Mouse (Mus musculus) 416B (cell line): Measurements from ENCODE around the gene Peak1.

Experiments
- DNase-seq: peaks from one replicate; pipeline ENCODE4 v3.0.0; 2011; ENCODE audit warnings: low read depth

Peak1 gene

GRCm38 (mm10) chr9:56415935-56416607 lies 1.8 kb downstream of the Peak1 start:
- peak; percentile 53 for DNase-seq

GRCm38 (mm10) chr9:56415393-56415792 lies 2.5 kb downstream of the Peak1 start:
- no peak for DNase-seq

- DNase-seq: no peak
These were observed 3.5 kb downstream of the Peak1 start for GRCm38 (mm10) chr9:56414322-56414721.

GRCm38 (mm10) chr9:56412716-56413115 lies 5.2 kb downstream of the Peak1 start:
- DNase-seq: peak; percentile 82

DNA sequence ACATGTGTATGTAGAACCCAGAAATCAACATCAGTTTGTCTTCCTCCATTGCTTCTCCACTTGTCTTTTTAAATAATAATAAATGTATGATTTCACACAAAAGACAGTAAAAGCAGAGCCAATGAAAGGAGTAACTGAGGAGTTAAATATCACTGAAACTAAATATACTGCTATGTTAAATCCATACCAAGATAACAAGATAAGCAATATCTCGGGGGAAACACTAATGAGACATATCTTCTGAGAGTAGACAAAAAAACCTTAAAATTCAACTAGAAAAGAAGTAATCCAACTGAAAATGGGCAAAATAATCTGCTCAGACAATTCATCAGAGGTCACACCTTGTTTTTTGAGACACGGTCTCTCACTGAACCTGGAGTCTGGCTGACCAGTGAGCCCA lies 7.9 kb downstream of the Peak1 start:
- DNase-seq: no peak

DNA sequence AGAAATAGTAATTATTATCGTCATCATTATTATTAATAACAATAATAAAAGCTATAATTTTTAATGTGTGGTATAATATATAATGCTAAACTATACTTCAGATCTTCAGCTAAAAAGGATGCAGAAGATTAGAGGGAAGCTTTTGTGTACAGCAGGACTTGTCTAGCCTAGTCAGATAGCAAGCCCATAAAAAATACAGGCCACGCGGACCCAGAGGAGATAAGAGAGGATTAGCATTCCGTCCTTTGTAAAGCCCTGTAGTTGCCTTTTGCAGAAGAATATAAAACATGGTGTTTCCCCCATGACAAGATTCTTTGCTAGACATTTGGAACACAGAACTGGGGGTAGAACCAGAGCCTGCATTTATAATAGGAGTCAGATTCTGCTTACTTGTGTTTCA lies 13.2 kb downstream of the Peak1 start:
- no peak for DNase-seq

DNA sequence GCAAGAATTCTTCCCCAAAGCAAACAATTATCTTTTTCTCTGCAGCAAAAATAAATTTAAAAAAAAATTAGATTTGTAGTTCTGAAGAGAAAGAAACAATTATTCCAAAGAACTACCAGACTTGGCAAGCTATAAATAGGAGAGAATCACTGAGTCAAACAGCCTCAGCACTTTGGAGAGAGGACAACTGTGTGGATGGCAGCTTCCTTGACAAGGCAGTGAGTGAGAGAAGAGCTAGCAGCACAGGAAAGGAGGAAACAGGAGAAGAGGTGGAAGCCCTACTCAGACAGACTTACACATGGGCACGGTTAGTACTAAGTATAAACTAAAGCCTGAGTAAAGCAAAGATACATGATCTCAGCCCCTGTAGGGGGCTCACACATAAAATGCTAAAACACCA lies 21.6 kb downstream of the Peak1 start:
- DNase-seq: no peak

DNA sequence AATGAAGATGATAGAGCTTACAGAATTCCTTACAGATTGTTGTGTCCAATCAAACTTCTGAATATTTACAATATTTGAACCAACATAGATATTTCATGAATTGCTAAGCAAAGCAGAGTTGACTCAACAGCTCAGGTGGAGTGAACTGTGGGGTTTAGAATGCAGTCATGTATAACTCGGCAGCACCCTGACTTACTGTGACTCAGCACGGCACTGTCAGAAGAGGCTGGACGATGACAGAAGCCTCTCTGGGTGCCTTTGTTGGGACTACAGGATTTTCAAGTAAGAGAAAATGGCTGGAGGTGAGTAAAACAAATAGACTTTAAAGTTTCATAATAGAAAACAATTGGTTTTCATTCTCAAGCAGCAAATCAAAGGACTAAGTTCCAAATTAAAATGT lies 25.0 kb downstream of the Peak1 start:
- DNase-seq: peak; percentile 35

DNA sequence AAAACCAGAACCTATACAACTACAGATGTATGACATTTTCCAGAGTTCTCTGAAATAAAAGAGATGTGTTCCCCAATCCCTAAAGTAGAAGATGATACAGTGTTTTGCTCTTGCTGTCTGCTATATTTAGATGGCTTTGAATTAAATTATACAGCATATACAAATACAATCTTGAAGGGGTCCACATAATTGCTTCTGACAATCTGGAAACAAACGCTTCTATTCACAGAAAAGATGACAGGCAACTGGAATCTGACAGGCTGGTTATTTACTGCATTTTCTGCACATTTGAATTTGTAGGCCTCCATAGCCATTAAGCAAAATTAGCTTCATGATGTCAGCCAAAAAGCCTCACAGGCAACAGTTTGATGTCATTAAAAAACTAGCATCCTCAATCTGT lies 35.1 kb downstream of the Peak1 start:
- DNase-seq: no peak

GRCm38 (mm10) chr9:56374401-56374800 lies 43.5 kb downstream of the Peak1 start:
- DNase-seq: peak; percentile 50

DNA sequence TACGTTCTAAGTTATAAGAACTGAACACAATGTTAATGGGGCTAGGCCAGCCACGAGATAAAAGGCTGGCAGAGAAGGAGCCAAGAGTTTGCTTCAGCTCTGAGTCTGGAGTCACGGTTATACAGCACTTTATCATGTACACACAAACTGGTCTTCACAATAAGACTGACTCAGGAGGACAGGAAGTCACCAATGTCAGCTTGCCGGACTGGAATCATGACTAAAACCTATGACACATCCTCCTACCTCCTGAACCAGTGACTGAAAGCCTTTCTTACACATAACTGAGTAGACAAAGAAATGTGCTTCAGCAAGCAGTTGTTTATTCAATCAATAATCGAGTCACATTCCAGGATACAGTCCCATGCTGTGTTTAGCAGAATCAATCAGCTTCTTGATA lies 47.2 kb downstream of the Peak1 start:
- DNase-seq: peak; percentile 91

- no peak for DNase-seq
These were observed 49.1 kb downstream of the Peak1 start for GRCm38 (mm10) chr9:56368814-56369213.

- peak; percentile 20 for DNase-seq
These were observed 54.6 kb downstream of the Peak1 start for GRCm38 (mm10) chr9:56363306-56363705.

GRCm38 (mm10) chr9:56359261-56359660 lies 58.6 kb downstream of the Peak1 start:
- DNase-seq: no peak

GRCm38 (mm10) chr9:56355186-56355585 lies 62.7 kb downstream of the Peak1 start:
- no peak for DNase-seq

DNA sequence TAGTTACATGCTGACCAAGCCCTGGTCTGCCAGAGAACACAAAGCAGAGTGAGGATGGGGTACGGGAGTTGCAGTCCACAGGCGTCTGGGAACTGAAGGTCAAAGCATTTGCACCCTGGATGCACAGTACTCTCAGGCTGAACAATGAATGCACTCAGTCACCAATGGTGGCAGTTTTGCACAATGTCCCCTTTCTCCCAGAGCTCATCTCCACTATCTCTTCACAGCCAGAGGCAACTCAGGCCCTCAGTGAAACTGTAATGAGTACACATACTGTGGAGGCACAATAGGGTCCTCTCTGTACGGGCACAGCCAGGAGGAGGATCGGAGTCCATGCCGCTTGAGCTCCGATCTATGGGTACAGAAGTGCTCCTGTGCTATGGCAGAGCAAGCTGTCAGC lies 71.5 kb downstream of the Peak1 start:
- DNase-seq: no peak

GRCm38 (mm10) chr9:56339426-56340195 lies 78.3 kb downstream of the Peak1 start:
- DNase-seq: no peak

GRCm38 (mm10) chr9:56334363-56334762 lies 83.5 kb downstream of the Peak1 start:
- DNase-seq: peak; percentile 29

DNA sequence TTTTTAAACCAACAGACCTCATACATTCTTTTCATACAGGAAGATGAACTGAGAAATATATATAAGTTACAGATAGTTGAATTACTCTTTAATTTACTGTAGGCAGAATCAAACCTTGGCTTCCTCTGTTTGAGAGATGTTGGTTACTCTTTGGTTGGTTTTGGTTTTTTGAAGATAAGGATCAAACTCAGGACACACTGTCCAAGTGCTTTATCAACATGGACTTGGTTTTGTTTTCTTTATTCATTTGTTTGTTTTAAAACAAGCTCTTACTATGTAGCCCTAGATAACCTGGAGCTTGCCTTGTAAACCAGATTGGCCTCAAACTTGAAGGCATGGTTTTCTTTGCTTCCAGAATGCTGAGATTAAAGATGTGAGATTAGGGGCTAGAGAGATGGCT lies 85.1 kb downstream of the Peak1 start:
- peak; percentile 39 for DNase-seq

DNA sequence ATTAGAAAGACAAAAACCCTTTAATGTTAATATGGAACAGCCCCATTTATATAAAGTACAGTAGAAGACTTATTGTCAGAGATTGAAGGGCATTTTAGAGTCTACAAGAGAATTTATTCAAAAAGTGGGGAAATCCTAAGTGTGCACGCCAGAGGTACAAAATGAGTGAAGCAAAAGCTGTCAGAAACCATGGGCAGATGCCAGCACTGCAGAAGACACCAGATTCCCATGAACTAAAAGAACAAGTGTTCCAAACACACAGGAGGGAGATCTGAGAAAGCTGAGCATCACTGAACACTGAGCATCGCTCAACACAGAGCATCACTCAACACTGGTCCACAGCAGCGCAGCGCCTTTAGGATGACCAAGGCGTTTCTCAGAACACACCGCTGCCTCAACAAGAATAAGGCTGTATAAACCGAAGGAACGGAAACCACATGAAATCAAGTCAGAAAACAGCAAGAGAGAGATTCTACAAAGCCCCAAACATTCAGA lies 91.3 kb downstream of the Peak1 start:
- DNase-seq: no peak

DNA sequence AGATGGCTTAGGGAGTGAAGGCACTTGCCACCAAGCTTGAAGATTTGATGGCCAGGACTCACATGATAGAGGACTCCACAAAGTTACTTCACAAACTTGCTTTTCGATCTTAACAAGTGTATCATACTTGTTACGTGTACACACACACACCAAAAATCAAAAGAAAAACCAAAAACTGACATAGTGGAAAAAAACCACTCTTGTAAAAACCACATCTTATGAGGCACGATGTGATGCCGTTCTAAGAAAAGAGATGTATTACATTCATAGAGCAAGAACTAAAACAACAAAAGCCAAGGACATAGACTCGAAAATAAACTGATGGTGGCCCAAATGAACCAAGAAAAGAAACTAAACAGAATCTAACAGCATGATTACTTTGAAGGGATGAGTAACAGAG lies 92.1 kb downstream of the Peak1 start:
- DNase-seq: no peak

DNA sequence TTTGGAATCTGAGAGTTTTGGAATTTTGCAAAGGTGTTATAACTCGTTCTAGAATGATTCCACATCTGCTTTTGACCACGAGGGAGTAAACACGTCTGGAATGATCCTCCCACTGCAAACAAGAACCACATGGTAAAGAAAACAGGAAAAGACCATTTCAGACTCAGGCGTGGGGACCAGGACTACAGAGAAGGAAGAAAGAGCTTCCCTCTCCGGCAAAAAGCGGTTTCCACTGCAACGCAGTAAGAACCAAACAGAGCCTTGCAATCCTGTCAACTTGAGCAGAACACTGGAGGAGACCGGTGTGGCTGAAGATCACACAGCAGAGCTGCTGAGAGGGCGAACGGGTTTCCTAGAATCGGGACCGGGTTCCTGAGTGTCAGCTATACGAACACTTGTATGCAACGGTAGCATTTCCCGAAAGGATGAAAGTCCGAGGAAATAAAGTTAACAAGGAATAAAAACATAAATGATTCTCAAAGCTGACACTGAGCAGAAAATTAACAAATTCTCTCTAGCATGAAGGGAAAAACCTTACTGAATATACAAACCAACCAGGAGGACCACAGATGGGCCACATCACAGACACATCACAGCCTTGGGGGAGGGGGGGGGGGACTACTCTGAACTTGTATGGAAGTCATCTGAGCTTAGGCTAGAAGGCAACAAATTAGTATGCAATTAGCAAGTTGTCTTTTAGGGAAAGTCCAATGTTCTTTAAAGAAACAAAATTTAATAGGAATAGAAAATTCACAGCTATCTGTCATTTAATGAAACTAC lies 93.1 kb downstream of the Peak1 start:
- DNase-seq: no peak

DNA sequence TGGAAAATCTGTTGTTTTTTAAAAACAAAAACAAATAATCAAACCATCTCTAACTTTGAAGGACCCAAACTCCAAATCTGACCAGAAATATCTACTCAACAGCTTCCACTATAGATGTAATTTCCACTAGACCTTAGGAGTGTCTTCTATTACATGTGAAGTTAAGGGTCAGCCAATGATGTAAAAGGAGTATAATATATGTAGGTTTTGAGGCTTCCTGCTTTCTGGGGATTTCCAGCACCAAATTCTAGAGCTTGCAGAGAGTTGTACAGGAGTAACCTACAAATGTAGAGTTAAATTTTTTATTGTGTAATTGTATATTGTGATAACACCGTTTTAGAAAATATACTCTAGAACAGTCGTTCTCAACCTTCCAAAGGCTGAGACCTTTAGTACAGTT lies 96.6 kb downstream of the Peak1 start:
- DNase-seq: no peak
